In genomic region chr1:160758243-160758642, GRCm38 (mm10) we compare ENCODE assay signal across 8 mouse cellular contexts. TPM values are rescaled to one million over a fixed set of nuclear protein-coding genes. Genes with fewer than 3 reads are reported as not detected.
DNase-seq lines count a peak whose midpoint lies in the region; ATAC-seq and TF ChIP-seq lines count a peak whose summit lies in the region.

No protein-coding gene starts in this region.

- H3K4me2 ChIP-seq in limb, embryonic 11.5 days (ENCODE audit: low read depth, severe bottlenecking) = no peak overlapping the region
- no peak overlapping the region for H3K4me2 ChIP-seq in neural tube, embryonic 11.5 days (ENCODE audit: low read depth)

- TF ChIP-seq POLR2A in MEL (IDR thresholded peaks at IDR 0.05; ENCODE audit: control insufficient read depth in 1 of 2, insufficient read depth in 1 of 2, low read depth in 1 of 2, low read length in 2 of 2, poor library complexity in 1 of 2) = no peak

- peak; percentile 36 to 52 for DNase-seq in left cerebral cortex, adult 18-20 months (ENCODE audit: low spot score in 2 of 2)
- DNase-seq in left cerebral cortex, adult 8-10 months (ENCODE audit: low spot score in 2 of 2) = no peak
- DNase-seq in MEL (ENCODE audit: low read depth, low spot score) = peak; percentile 73
- DNase-seq in cerebellum, postnatal 14 days = peak; percentile 68 to 79
- peak; percentile 28 to 43 for DNase-seq in gastrocnemius, postnatal 36 days
- DNase-seq in limb, embryonic 11.5 days (ENCODE audit: low spot score) = peak; percentile 65
- peak; percentile 53 for DNase-seq in neural tube, embryonic 11.5 days (ENCODE audit: low spot score)
- peak; percentile 81 for DNase-seq in thymus, postnatal 14 days

- H3K9ac ChIP-seq in MEL (ENCODE audit: control insufficient read depth, low read depth, low read length, poor library complexity, severe bottlenecking) = no peak overlapping the region
- H3K9ac ChIP-seq in limb, embryonic 11.5 days (ENCODE audit: low read length) = no peak overlapping the region
- H3K9ac ChIP-seq in neural tube, embryonic 11.5 days (ENCODE audit: low read length) = no peak overlapping the region

- peaks cover 3% of the 10 kb centered on the region in 2 experiments; a peak in 1 of 4 replicates for H3K4me1 ChIP-seq in MEL (ENCODE audit: control insufficient read depth in 1 of 2, insufficient read depth in 2 of 2, low read length in 2 of 2)
- H3K4me1 ChIP-seq in limb, embryonic 11.5 days (ENCODE audit: control insufficient read depth, insufficient read depth, low read length) = no peaks in the 10 kb centered on the region
- H3K4me1 ChIP-seq in neural tube, embryonic 11.5 days (ENCODE audit: control insufficient read depth, insufficient read depth, low read length) = no peaks in the 10 kb centered on the region

- no peaks in the 10 kb centered on the region for H3K9me3 ChIP-seq in MEL (replicated peaks; ENCODE audit: insufficient read depth, low read length)
- no peaks in the 10 kb centered on the region for H3K9me3 ChIP-seq in limb, embryonic 11.5 days (ENCODE audit: control insufficient read depth, low read length)
- no peaks in the 10 kb centered on the region for H3K9me3 ChIP-seq in neural tube, embryonic 11.5 days (ENCODE audit: control insufficient read depth, low read length)

- 27% methylated on average over 3 of the region's 3 CpGs for WGBS in limb, embryonic 11.5 days
- WGBS in neural tube, embryonic 11.5 days = 13% methylated on average over 3 of the region's 3 CpGs

- TF ChIP-seq EP300 in MEL (IDR thresholded peaks at IDR 0.05; ENCODE audit: low read depth in 1 of 2, low read length in 2 of 2) = no peak

- intact Hi-C loops in gastrocnemius, postnatal 36 days (cut with DNase I) = loop anchor here (5.0 kb wide), 2 partner anchors 99 to 439 kb away; no protein-coding TSS in a partner anchor

- H3K79me2 ChIP-seq in MEL (ENCODE audit: control insufficient read depth, insufficient read depth, low read length, poor library complexity) = peaks cover 10% of the 10 kb centered on the region

- TF ChIP-seq CTCF in MEL (IDR thresholded peaks at IDR 0.05 in 2 of 3, conservative IDR thresholded peaks at IDR 0.05 in 1 of 3; ENCODE audit: control insufficient read depth in 1 of 3, insufficient read depth in 1 of 3, low read depth in 2 of 3, low read length in 3 of 3, poor library complexity in 1 of 3, severe bottlenecking in 1 of 3) = peak; percentile 57 to 85 (median 80)

- H3K36me3 ChIP-seq in MEL (ENCODE audit: control insufficient read depth in 1 of 2, insufficient read depth in 2 of 2, low read length in 2 of 2) = peaks cover 2 to 12% of the 10 kb centered on the region in 2 experiments; a peak in 3 of 4 replicates
- no peaks in the 10 kb centered on the region for H3K36me3 ChIP-seq in limb, embryonic 11.5 days (ENCODE audit: control insufficient read depth, insufficient read depth, low read length)
- H3K36me3 ChIP-seq in neural tube, embryonic 11.5 days (ENCODE audit: control insufficient read depth, insufficient read depth, low read length) = no peaks in the 10 kb centered on the region

- H3K4me3 ChIP-seq in MEL (ENCODE audit: control insufficient read depth in 1 of 2, insufficient read depth in 1 of 2, low read depth in 2 of 2, low read length in 2 of 2) = no peak overlapping the region
- H3K4me3 ChIP-seq in limb, embryonic 11.5 days (ENCODE audit: low read depth, low read length) = no peak overlapping the region
- no peak overlapping the region for H3K4me3 ChIP-seq in neural tube, embryonic 11.5 days (ENCODE audit: low read depth, low read length)

- H3K27me3 ChIP-seq in MEL (ENCODE audit: control insufficient read depth in 1 of 2, insufficient read depth in 2 of 2, low read length in 2 of 2) = no peaks in the 10 kb centered on the region
- no peaks in the 10 kb centered on the region for H3K27me3 ChIP-seq in limb, embryonic 11.5 days (ENCODE audit: control insufficient read depth, insufficient read depth, low read length)
- no peaks in the 10 kb centered on the region for H3K27me3 ChIP-seq in neural tube, embryonic 11.5 days (ENCODE audit: control insufficient read depth, insufficient read depth, low read length)

- ATAC-seq in limb, embryonic 11.5 days (ENCODE audit: insufficient number of reproducible peaks, low FRiP score, low TSS enrichment, low read depth) = no peak
- ATAC-seq in neural tube, embryonic 11.5 days (ENCODE audit: insufficient read depth, low FRiP score, low TSS enrichment) = peak; percentile 78; the same call in 1 of the 2 replicates

- no peak overlapping the region for H3K27ac ChIP-seq in MEL (ENCODE audit: control insufficient read depth, low read depth, low read length)
- no peak overlapping the region for H3K27ac ChIP-seq in limb, embryonic 11.5 days (replicated peaks; ENCODE audit: low read depth, low read length)
- no peak overlapping the region for H3K27ac ChIP-seq in neural tube, embryonic 11.5 days (ENCODE audit: low read depth, low read length)

- TF ChIP-seq RAD21 in MEL (IDR thresholded peaks at IDR 0.05; ENCODE audit: low read depth, low read length) = peak; percentile 61

TF ChIP-seq in MEL, 35 proteins besides CTCF, POLR2A, EP300 and RAD21:
- TF ChIP-seq BHLHE40 (IDR thresholded peaks at IDR 0.05; ENCODE audit: borderline replicate concordance, low read depth, low read length) (no peak), ZC3H11A (IDR thresholded peaks at IDR 0.05; ENCODE audit: low read depth, low read length) (peak; percentile 52), MYB (IDR thresholded peaks at IDR 0.05; ENCODE audit: low read depth, low read length) (no peak), SMC3 (IDR thresholded peaks at IDR 0.05; ENCODE audit: low read depth, low read length) (peak; percentile 87)

RNA-seq across cellular contexts. Expression of gene Rabgap1l, which starts 34.8 kb away (rescaled TPM):
- total RNA-seq in left cerebral cortex, adult 18-20 months (2021) = 100 to 1,000 TPM; 205 to 221 TPM
- 100 to 1,000 TPM; 202 to 244 (median 218) TPM for total RNA-seq in left cerebral cortex, adult 8-10 months (2022)
- 24.0 and 26.2 TPM in 2 replicates for total RNA-seq in MEL (2012; rRNA removed)
- polyA plus RNA-seq in MEL (2012; ENCODE audit: insufficient read depth in 1 of 2, insufficient read length in 2 of 2, low read depth in 1 of 2, low replicate concordance in 2 of 2, missing spikeins in 1 of 2) = 10 to 100 TPM in 1 of 2 experiments, not detected in 1; 24.1 TPM
- 10 to 100 TPM in 1 of 2 experiments, 1 to 10 TPM in 1; 9.1 to 11.7 TPM for total RNA-seq in gastrocnemius, postnatal 36 days (2021)
- 14.3 and 14.6 TPM in 2 replicates for polyA plus RNA-seq in limb, embryonic 11.5 days (2014; fragmentation: Nextera tagmentation; extraction: Ambion mirVana)
- polyA plus RNA-seq in neural tube, embryonic 11.5 days (2014; fragmentation: Nextera tagmentation; extraction: Ambion mirVana) = 12.7 and 14.1 TPM in 2 replicates

Comparison
In these comparisons a context has a peak if more than half of its experiments do, and no peak if none do; other contexts are left out.
1. DNase-seq: peak in left cerebral cortex, adult 18-20 months (2 of 2), MEL (single experiment), cerebellum, postnatal 14 days (2 of 2), gastrocnemius, postnatal 36 days (2 of 2), limb, embryonic 11.5 days (single experiment), neural tube, embryonic 11.5 days (single experiment) and thymus, postnatal 14 days (single experiment); none in left cerebral cortex, adult 8-10 months (0 of 2).